Mouse (Mus musculus): Measurements from ENCODE around the gene Sept9. TPM values are rescaled to one million over a fixed set of nuclear protein-coding genes. Genes with fewer than 3 reads are reported as not detected.

Sept9 gene
- polyA plus RNA-seq, 1 experiment from 2014 or later = 123 TPM

DNA sequence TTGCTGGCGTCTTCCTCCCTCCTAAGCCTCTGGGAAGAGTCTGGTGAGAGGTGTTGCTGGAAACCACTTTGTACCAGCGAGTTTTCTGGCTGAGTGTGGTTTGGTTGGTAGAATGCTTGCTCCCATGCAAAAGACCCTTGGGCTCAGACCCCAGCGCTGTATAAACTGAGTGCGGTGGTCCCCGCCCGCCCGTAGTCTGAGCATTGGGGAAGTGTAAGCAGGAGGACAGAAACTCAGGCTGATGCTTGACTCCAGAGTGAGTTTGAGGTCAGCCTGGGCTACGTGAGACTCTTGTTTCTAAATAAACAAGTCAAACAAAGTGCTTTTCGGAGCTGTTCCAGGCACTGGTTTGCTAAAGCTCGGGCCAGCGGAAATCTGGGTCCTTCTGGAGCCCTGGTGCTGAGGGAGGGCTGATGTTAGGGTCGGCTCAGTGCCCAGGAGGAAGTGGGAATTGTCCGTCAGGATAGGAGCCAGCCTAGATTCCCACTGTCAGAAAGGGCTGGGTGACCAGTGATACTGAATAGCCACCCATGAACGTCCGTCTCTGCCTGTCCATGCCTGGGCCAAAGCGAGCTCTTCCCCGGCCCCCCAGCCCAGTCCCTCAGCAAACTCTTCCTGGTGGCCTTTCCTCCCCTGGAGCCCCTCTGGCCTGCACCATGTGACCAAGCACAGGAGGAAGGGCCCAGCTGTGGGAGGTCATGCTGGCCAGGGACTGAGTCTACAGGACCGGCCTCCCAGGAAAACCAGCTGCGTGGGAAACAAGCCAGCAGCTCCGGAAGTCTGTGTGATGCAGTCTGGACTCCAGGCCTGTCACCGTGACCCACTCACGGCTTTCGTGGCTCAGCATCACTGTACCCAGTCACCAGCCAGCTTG, 112.8 kb downstream of the Sept9 start:
- Histone ChIP-seq H3K27me3 (ENCODE audit: insufficient read depth, low read length) (no peaks in the 10 kb centered on the region), H3K9ac (replicated peaks; ENCODE audit: low read length) (0 out of 2 replicates have a peak overlapping the region, but pooled peaks have one; percentile 29), H3K4me3 (ENCODE audit: low read length) (no peak overlapping the region), H3K36me3 (ENCODE audit: insufficient read depth, low read length) (no peaks in the 10 kb centered on the region), H3K27ac (ENCODE audit: low read length) (peak overlapping the region; percentile 90), H3K4me2 (replicated peaks; ENCODE audit: low read depth, low read length) (no peak overlapping the region), H3K9me3 (ENCODE audit: low read length) (no peaks in the 10 kb centered on the region), H3K4me1 (ENCODE audit: insufficient read depth, low read length) (peaks cover 93% of the 10 kb centered on the region)
- 31% methylated on average over 23 of the region's 23 CpGs for WGBS
- peak; percentile 54; the same call in 1 of the 2 replicates for ATAC-seq (ENCODE audit: low FRiP score, low TSS enrichment)

DNA sequence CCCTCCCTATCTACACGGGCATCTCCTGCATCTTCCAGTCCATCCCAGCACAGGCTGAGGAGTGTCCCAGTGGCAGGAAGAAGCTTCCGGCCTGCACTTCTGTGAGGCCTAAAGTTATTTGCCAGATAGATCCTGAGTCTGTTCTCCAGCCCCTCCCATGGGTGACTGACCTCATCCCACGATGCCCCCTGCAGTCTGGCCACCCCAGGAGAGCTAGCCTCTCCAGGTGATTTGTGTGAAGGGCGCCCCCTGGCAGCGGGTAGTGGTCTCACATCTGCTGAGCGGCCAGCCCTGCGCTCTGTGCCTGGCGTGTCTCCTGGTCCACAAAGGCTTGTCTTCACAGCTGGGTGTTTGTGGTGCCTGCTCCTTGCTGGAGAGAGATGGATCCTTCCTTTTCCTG, 113.5 kb downstream of the Sept9 start:
- Histone ChIP-seq H3K9me3 (ENCODE audit: low read length) (no peaks in the 10 kb centered on the region), H3K27ac (ENCODE audit: low read length) (peak overlapping the region; percentile 90), H3K27me3 (ENCODE audit: insufficient read depth, low read length) (no peaks in the 10 kb centered on the region), H3K4me2 (replicated peaks; ENCODE audit: low read depth, low read length) (no peak overlapping the region), H3K4me3 (ENCODE audit: low read length) (no peak overlapping the region), H3K4me1 (ENCODE audit: insufficient read depth, low read length) (peaks cover 93% of the 10 kb centered on the region), H3K36me3 (ENCODE audit: insufficient read depth, low read length) (no peaks in the 10 kb centered on the region), H3K9ac (replicated peaks; ENCODE audit: low read length) (0 out of 2 replicates have a peak overlapping the region, but pooled peaks have one; percentile 29)
- 46% methylated on average over 8 of the region's 8 CpGs for WGBS
- ATAC-seq (ENCODE audit: low FRiP score, low TSS enrichment) = no peak

DNA sequence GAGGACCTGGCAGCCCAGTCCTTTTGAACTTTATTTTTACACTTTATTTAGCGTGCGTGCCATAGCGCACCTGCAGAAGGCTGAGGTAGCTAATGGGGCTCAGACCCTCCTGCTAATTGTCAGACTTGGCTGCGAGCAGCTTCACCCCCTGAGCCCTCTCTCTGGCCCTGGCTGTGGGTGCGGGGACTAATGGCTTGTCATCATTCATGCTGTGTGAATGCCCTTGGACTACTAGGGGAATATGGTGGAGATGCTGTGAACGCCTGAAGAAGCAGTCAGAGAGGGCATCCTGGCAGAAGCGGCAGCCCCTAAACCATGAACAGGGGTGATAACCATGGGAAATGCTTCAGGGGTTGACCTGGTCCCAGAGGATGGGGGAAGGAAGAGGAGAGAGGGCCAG, 114.0 kb downstream of the Sept9 start:
- Histone ChIP-seq H3K27ac (ENCODE audit: low read length) (peak overlapping the region; percentile 90), H3K9me3 (ENCODE audit: low read length) (no peaks in the 10 kb centered on the region), H3K4me2 (replicated peaks; ENCODE audit: low read depth, low read length) (no peak overlapping the region), H3K9ac (replicated peaks; ENCODE audit: low read length) (no peak overlapping the region), H3K36me3 (ENCODE audit: insufficient read depth, low read length) (no peaks in the 10 kb centered on the region), H3K4me3 (ENCODE audit: low read length) (no peak overlapping the region), H3K27me3 (ENCODE audit: insufficient read depth, low read length) (no peaks in the 10 kb centered on the region), H3K4me1 (ENCODE audit: insufficient read depth, low read length) (peaks cover 93% of the 10 kb centered on the region)
- no peak for ATAC-seq (ENCODE audit: low FRiP score, low TSS enrichment)
- 83% methylated on average over 7 of the region's 7 CpGs for WGBS

DNA sequence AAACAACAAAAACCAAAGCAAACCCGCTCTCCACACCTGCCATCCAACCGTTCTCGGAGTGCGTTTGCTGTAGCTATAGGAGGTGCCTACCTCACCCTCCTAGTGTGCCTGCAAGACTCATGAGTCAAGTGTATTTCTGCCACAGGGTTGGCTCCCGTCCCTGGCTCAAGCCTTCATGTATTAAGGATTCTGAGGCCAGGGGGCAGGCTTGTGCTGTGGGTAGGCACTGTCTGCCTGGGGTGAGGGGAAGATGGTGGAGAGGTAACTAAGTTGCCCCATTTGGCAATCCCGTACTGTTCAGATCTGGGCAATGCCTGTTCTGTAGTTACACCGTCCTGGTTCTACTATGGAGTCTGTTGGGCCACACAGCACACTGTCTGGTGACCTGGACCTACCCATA, 114.6 kb downstream of the Sept9 start:
- WGBS = 85% methylated on average over 7 of the region's 7 CpGs
- H3K27me3 ChIP-seq (ENCODE audit: insufficient read depth, low read length) = no peaks in the 10 kb centered on the region
- peaks cover 93% of the 10 kb centered on the region for H3K4me1 ChIP-seq (ENCODE audit: insufficient read depth, low read length)
- no peak overlapping the region for H3K9ac ChIP-seq (replicated peaks; ENCODE audit: low read length)
- no peaks in the 10 kb centered on the region for H3K9me3 ChIP-seq (ENCODE audit: low read length)
- H3K4me2 ChIP-seq (replicated peaks; ENCODE audit: low read depth, low read length) = no peak overlapping the region
- H3K27ac ChIP-seq (ENCODE audit: low read length) = no peak overlapping the region
- no peak overlapping the region for H3K4me3 ChIP-seq (ENCODE audit: low read length)
- no peak for ATAC-seq (ENCODE audit: low FRiP score, low TSS enrichment)
- H3K36me3 ChIP-seq (ENCODE audit: insufficient read depth, low read length) = no peaks in the 10 kb centered on the region

DNA sequence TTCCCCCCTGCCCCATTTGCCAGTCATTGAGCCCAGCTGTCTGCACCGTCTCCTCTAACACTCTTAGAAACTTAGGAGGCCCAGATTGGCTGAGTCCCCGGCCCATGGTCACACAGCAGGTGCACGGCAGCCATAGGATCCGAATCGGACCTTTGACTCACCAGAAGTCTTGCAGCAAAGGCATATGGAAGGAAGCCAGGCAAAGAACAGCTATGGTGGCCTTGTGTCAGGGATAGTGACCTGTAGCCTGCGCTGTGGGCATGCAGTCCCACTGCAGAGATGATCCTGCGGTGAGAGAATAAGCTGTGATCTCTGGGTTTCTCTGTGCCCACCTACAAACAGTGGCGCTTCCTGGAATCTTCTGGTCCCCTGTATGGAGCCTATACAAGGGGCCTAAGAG, 115.1 kb downstream of the Sept9 start:
- Histone ChIP-seq H3K27ac (ENCODE audit: low read length) (peak overlapping the region; percentile 70; the same call in 1 of the 2 replicates), H3K4me1 (ENCODE audit: insufficient read depth, low read length) (peaks cover 93% of the 10 kb centered on the region), H3K27me3 (ENCODE audit: insufficient read depth, low read length) (no peaks in the 10 kb centered on the region), H3K9ac (replicated peaks; ENCODE audit: low read length) (no peak overlapping the region; the same call in 1 of the 2 replicates), H3K9me3 (ENCODE audit: low read length) (no peaks in the 10 kb centered on the region), H3K4me3 (ENCODE audit: low read length) (no peak overlapping the region), H3K36me3 (ENCODE audit: insufficient read depth, low read length) (no peaks in the 10 kb centered on the region), H3K4me2 (replicated peaks; ENCODE audit: low read depth, low read length) (no peak overlapping the region)
- ATAC-seq (ENCODE audit: low FRiP score, low TSS enrichment) = no peak
- WGBS = 92% methylated on average over 8 of the region's 8 CpGs

DNA sequence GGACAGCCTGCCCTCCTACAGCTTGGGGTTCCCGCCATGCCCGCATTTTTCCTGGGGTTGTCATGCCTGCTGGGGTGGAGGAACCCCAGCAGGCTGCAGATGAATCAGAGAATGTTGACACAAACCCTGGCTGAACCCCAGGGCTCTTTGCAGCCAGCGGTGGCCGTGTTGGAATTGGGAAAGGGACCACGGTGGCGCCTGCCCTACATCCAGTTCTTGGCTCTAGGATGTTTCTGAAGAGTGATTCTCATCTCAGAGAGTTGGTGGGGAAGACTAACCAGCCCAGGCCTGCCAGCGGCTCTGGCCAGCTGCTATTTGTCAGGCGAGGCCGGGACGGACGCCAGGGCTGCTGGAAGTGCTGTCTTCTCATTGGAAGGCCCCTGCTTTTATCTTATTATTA, 115.8 kb downstream of the Sept9 start:
- Histone ChIP-seq H3K27me3 (ENCODE audit: insufficient read depth, low read length) (no peaks in the 10 kb centered on the region), H3K4me1 (ENCODE audit: insufficient read depth, low read length) (peaks cover 93% of the 10 kb centered on the region), H3K4me2 (replicated peaks; ENCODE audit: low read depth, low read length) (no peak overlapping the region), H3K9ac (replicated peaks; ENCODE audit: low read length) (no peak overlapping the region), H3K27ac (ENCODE audit: low read length) (peak overlapping the region; percentile 70; the same call in 1 of the 2 replicates), H3K36me3 (ENCODE audit: insufficient read depth, low read length) (no peaks in the 10 kb centered on the region), H3K4me3 (ENCODE audit: low read length) (no peak overlapping the region), H3K9me3 (ENCODE audit: low read length) (no peaks in the 10 kb centered on the region)
- ATAC-seq (ENCODE audit: low FRiP score, low TSS enrichment) = no peak
- WGBS = 62% methylated on average over 11 of the region's 11 CpGs

DNA sequence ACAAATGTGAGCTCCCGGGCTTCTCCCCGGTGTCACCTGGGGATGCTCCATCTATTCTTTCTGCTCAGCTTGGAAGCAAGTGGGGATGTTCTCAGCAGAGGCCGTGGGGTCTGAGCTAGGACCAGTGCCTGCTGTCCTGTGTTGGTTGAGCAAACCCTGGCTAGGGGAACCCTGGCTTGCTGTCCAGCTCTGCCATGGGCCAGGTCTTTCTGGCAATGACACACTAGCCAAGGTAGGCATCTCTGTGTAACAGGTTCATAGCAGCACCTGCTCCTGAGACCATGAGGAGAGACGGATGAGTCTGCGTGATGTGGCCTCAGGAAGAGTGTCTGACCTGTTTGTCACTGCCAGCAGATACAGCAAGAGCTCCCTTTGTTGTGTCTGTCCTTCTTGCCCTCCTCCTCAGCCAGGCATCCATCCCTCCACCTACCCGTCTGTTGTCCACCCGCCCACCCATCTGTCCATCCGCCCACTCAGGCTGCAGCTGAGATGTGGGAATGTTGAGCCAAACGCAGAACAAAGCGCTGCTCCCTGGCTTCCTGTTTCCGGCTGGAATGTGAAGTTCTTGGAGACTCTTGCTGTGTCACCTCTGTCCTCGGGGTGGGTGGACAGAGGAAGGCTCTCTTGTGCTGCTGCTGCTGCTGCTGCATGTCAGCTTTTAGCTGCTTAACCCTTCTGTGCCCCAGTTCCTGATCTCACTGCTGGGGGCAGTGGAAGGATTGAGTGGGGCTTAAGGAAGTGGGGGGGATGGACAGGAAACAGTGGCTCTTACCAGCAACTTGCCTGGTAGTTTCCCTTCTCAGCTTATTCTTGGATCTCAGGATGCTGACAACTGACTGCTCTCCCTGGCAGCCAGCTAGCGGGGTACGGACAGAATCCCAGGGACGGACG, 117.2 kb downstream of the Sept9 start:
- ATAC-seq (ENCODE audit: low FRiP score, low TSS enrichment) = no peak
- Histone ChIP-seq H3K4me2 (replicated peaks; ENCODE audit: low read depth, low read length) (peak overlapping the region; percentile 46), H3K27ac (ENCODE audit: low read length) (peak overlapping the region; percentile 93), H3K9me3 (ENCODE audit: low read length) (no peaks in the 10 kb centered on the region), H3K4me1 (ENCODE audit: insufficient read depth, low read length) (peaks cover 90% of the 10 kb centered on the region), H3K9ac (replicated peaks; ENCODE audit: low read length) (peak overlapping the region; percentile 59), H3K4me3 (ENCODE audit: low read length) (0 out of 2 replicates have a peak overlapping the region, but pooled peaks have one; percentile 11), H3K27me3 (ENCODE audit: insufficient read depth, low read length) (no peaks in the 10 kb centered on the region), H3K36me3 (ENCODE audit: insufficient read depth, low read length) (no peaks in the 10 kb centered on the region)
- WGBS = 29% methylated on average over 16 of the region's 16 CpGs

DNA sequence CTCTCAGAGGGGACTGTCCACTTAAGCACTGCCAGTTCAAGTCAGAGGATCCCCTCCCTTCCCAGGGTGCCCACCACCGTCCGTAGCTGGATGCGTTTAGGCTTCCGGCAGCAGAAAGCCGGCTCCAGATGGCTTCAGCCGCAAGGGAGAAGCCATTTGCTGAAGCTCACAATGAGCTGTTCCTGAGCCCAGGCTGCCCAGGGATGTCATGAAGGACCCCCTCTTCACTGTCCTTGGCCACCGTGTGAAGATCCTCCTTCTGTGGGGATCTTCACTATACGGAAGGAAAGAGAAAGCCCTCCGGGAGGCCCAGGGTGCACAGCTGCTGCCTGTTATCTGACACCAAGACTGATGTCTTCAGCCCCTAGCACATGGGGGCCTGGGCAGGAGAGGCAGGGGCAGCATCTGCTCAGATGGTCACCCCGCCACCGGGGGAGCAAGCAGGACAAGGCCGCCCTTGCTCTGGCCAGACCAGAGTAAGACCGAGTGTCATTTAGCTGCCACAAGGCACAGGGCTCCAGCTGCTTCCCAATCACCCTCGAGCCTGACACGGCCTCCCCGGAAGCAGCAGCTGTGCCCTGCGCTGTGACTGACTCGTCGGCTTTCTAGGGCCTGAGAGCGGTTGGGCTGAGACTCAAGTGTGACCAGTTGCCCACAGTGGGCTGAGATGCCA, 118.1 kb downstream of the Sept9 start:
- ATAC-seq (ENCODE audit: low FRiP score, low TSS enrichment) = no peak
- no peaks in the 10 kb centered on the region for H3K9me3 ChIP-seq (ENCODE audit: low read length)
- peak overlapping the region; percentile 11; the same call in 1 of the 2 replicates for H3K4me3 ChIP-seq (ENCODE audit: low read length)
- peak overlapping the region; percentile 46 for H3K4me2 ChIP-seq (replicated peaks; ENCODE audit: low read depth, low read length)
- peak overlapping the region; percentile 93 for H3K27ac ChIP-seq (ENCODE audit: low read length)
- peak overlapping the region; percentile 59 for H3K9ac ChIP-seq (replicated peaks; ENCODE audit: low read length)
- H3K36me3 ChIP-seq (ENCODE audit: insufficient read depth, low read length) = no peaks in the 10 kb centered on the region
- peaks cover 81% of the 10 kb centered on the region for H3K4me1 ChIP-seq (ENCODE audit: insufficient read depth, low read length)
- 6% methylated on average over 20 of the region's 20 CpGs for WGBS
- H3K27me3 ChIP-seq (ENCODE audit: insufficient read depth, low read length) = no peaks in the 10 kb centered on the region

DNA sequence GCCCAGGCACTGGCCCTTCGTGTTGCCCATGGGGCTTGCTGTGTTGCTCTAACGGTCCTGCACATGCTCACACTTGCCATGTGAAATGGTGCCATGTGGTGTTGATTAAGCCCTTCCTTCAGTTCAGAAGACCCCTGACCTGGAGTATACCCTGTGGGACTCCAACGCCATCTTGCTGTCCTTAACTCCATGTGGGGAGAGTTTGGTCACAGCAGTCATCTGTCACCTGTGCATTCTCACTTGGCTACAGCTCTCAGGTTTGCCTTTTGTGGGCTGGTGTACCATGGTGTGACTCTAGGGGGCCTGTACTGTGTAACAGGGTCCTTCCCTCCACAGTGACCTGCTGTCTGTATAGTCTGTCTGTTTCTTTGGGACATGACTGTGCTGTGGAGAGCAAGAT, 118.7 kb downstream of the Sept9 start:
- WGBS = 46% methylated on average over 3 of the region's 3 CpGs
- H3K4me3 ChIP-seq (ENCODE audit: low read length) = no peak overlapping the region
- H3K27me3 ChIP-seq (ENCODE audit: insufficient read depth, low read length) = no peaks in the 10 kb centered on the region
- peaks cover 76% of the 10 kb centered on the region for H3K4me1 ChIP-seq (ENCODE audit: insufficient read depth, low read length)
- H3K9ac ChIP-seq (replicated peaks; ENCODE audit: low read length) = peak overlapping the region; percentile 59; the same call in 1 of the 2 replicates
- ATAC-seq (ENCODE audit: low FRiP score, low TSS enrichment) = no peak
- H3K27ac ChIP-seq (ENCODE audit: low read length) = peak overlapping the region; percentile 93
- H3K4me2 ChIP-seq (replicated peaks; ENCODE audit: low read depth, low read length) = no peak overlapping the region
- H3K9me3 ChIP-seq (ENCODE audit: low read length) = no peaks in the 10 kb centered on the region
- H3K36me3 ChIP-seq (ENCODE audit: insufficient read depth, low read length) = no peaks in the 10 kb centered on the region

Data from kidney, embryonic 16.5 days (tissue).